Mouse (Mus musculus) lung, postnatal 0 days (tissue): ENCODE results near the gene Chp2. TPM values are rescaled to one million over a fixed set of nuclear protein-coding genes. Genes with fewer than 3 reads are reported as not detected.

ENCODE experiments used
- ATAC-seq: fragments of 200-750 bp; cut with Nextera tagmentation; 2 replicates; pipeline ENCODE4 v1.8.0; 2017; ENCODE audit warnings: moderate library complexity
- DNase-seq: peaks from one replicate; pipeline ENCODE4 v3.0.0-alpha.2; 2016; ENCODE audit warnings: low spot score
- H3K27ac ChIP-seq: fragments of 300-500 bp; sonication (generic); 2 replicates; pipeline ENCODE4 v1.5.1; 2014; ENCODE audit warnings: antibody characterized with exemption, mild to moderate bottlenecking, low read length, mixed read lengths
- H3K27me3 ChIP-seq: fragments of 300-500 bp; sonication (generic); replicated peaks from 2 replicates; pipeline ENCODE4 v1.6.1; 2014; ENCODE audit warnings: low read length, mixed read lengths; ENCODE audit not compliant: insufficient read depth
- H3K36me3 ChIP-seq: fragments of 300-500 bp; sonication (generic); 2 replicates; pipeline ENCODE4 v1.6.1; 2014; ENCODE audit warnings: low read length, mixed read lengths; ENCODE audit not compliant: insufficient read depth
- H3K4me1 ChIP-seq: fragments of 300-500 bp; sonication (generic); 2 replicates; pipeline ENCODE4 v1.6.1; 2014; ENCODE audit warnings: antibody characterized with exemption, low read depth, low read length, mixed read lengths; ENCODE audit not compliant: insufficient read depth
- H3K4me2 ChIP-seq: fragments of 300-500 bp; sonication (generic); replicated peaks from 2 replicates; pipeline ENCODE4 v1.6.1; 2014; ENCODE audit warnings: low read depth, mild to moderate bottlenecking, low read length, moderate library complexity, mixed read lengths
- H3K4me3 ChIP-seq: fragments of 300-500 bp; sonication (generic); 2 replicates; pipeline ENCODE4 v1.5.1; 2014; ENCODE audit warnings: low read depth, low read length
- H3K9ac ChIP-seq: fragments of 300-500 bp; sonication (generic); replicated peaks from 2 replicates; pipeline ENCODE4 v1.6.1; 2014; ENCODE audit warnings: low read depth, mild to moderate bottlenecking
- H3K9me3 ChIP-seq: fragments of 300-500 bp; sonication (generic); 2 replicates; pipeline ENCODE4 v1.6.1; 2016; ENCODE audit warnings: low read length, mixed read lengths
- CTCF ChIP-seq: IDR thresholded peaks from 2 replicates; pipeline ENCODE4 v1.5.1; 2016; ENCODE audit warnings: antibody characterized with exemption, mild to moderate bottlenecking
- EP300 ChIP-seq: IDR thresholded peaks from 2 replicates; pipeline ENCODE4 v1.6.1; 2016; ENCODE audit warnings: antibody characterized with exemption, mild to moderate bottlenecking, control low read depth
- WGBS: fragments of 180-500 bp; shearing (Covaris S2); extraction: QIAGEN DNeasy Blood & Tissue Kit; methylation state at CpG from one replicate; pipeline ENCODE4 v1.1.7; 2014; 5-methylcytosine and 5-hydroxymethylcytosine counted together
- polyA plus RNA-seq: library from polyadenylated mRNA; unstranded; fragments of >200 nt; fragmentation: Nextera tagmentation; extraction: Ambion mirVana; gene quantifications from 2 replicates; pipeline ENCODE4 v1.2.1, GENCODE M21; 2015

The Chp2 gene
- polyA plus RNA-seq, 1 experiment from 2014 or later: 2.0 TPM

GRCm38 (mm10) chr7:122189484-122189883 is 29.8 kb upstream of the Chp2 start:
- no peak overlapping the region for H3K4me3 ChIP-seq
- H3K27me3 ChIP-seq: no peaks in the 10 kb centered on the region
- H3K9ac ChIP-seq: no peak overlapping the region
- H3K36me3 ChIP-seq: no peaks in the 10 kb centered on the region
- 25% methylated on average over 7 of the region's 7 CpGs for WGBS
- ATAC-seq (no peak; the same call in 1 of the 2 replicates), DNase-seq (peak; percentile 56)
- no peaks in the 10 kb centered on the region for H3K9me3 ChIP-seq
- TF ChIP-seq EP300 (no peak), CTCF (peak; percentile 86)
- H3K27ac ChIP-seq: no peak overlapping the region
- no peaks in the 10 kb centered on the region for H3K4me1 ChIP-seq
- H3K4me2 ChIP-seq: no peak overlapping the region

- H3K9ac ChIP-seq: no peak overlapping the region
- H3K9me3 ChIP-seq: no peaks in the 10 kb centered on the region
- no peaks in the 10 kb centered on the region for H3K4me1 ChIP-seq
- no peak overlapping the region for H3K4me2 ChIP-seq
- H3K4me3 ChIP-seq: no peak overlapping the region
- H3K36me3 ChIP-seq: no peaks in the 10 kb centered on the region
- no peaks in the 10 kb centered on the region for H3K27me3 ChIP-seq
- no peak for DNase-seq
- H3K27ac ChIP-seq: no peak overlapping the region
- TF ChIP-seq CTCF (no peak), EP300 (no peak)
- 65% methylated on average over 10 of the region's 10 CpGs for WGBS
- ATAC-seq: no peak
Observed at GRCm38 (mm10) chr7:122191097-122191496, 28.2 kb upstream of the Chp2 start.

- ATAC-seq (no peak), DNase-seq (no peak)
- Histone ChIP-seq H3K9ac (no peak overlapping the region), H3K27me3 (no peaks in the 10 kb centered on the region), H3K27ac (no peak overlapping the region), H3K4me2 (no peak overlapping the region), H3K9me3 (no peaks in the 10 kb centered on the region), H3K4me3 (no peak overlapping the region), H3K4me1 (no peaks in the 10 kb centered on the region), H3K36me3 (no peaks in the 10 kb centered on the region)
- TF ChIP-seq CTCF (peak; percentile 26; the same call in 1 of the 2 replicates), EP300 (no peak)
Observed at GRCm38 (mm10) chr7:122193919-122194318, 25.4 kb upstream of the Chp2 start.

GRCm38 (mm10) chr7:122196771-122197170 is 22.5 kb upstream of the Chp2 start:
- no peak for ATAC-seq

GRCm38 (mm10) chr7:122197306-122197705 is 22.0 kb upstream of the Chp2 start:
- Histone ChIP-seq H3K4me2 (no peak overlapping the region), H3K9me3 (no peaks in the 10 kb centered on the region), H3K27me3 (no peaks in the 10 kb centered on the region), H3K4me1 (no peaks in the 10 kb centered on the region), H3K4me3 (no peak overlapping the region), H3K36me3 (no peaks in the 10 kb centered on the region), H3K9ac (no peak overlapping the region), H3K27ac (no peak overlapping the region)
- DNase-seq (peak; percentile 51), ATAC-seq (no peak)
- 30% methylated on average over 4 of the region's 4 CpGs for WGBS
- TF ChIP-seq CTCF (peak; percentile 81), EP300 (no peak)

More at GRCm38 (mm10) chr7:122196771-122197170, 22.5 kb upstream of the Chp2 start:
- Histone ChIP-seq H3K27ac (no peak overlapping the region), H3K9ac (no peak overlapping the region), H3K4me2 (no peak overlapping the region), H3K4me3 (no peak overlapping the region), H3K36me3 (no peaks in the 10 kb centered on the region), H3K4me1 (no peaks in the 10 kb centered on the region), H3K9me3 (no peaks in the 10 kb centered on the region), H3K27me3 (no peaks in the 10 kb centered on the region)
- WGBS: 68% methylated on average over 9 of the region's 9 CpGs
- TF ChIP-seq EP300: no peak
- no peak for TF ChIP-seq CTCF
- DNase-seq: no peak

- Histone ChIP-seq H3K27me3 (no peaks in the 10 kb centered on the region), H3K4me2 (no peak overlapping the region), H3K36me3 (no peaks in the 10 kb centered on the region), H3K9me3 (no peaks in the 10 kb centered on the region), H3K27ac (no peak overlapping the region), H3K9ac (no peak overlapping the region), H3K4me3 (no peak overlapping the region), H3K4me1 (no peaks in the 10 kb centered on the region)
- ATAC-seq (no peak; the same call in 1 of the 2 replicates), DNase-seq (peak; percentile 62)
- WGBS: 20% methylated on average over 5 of the region's 5 CpGs
- TF ChIP-seq EP300 (no peak), CTCF (peak; percentile 79)
Observed at GRCm38 (mm10) chr7:122199296-122199695, 20.0 kb upstream of the Chp2 start.

- WGBS: 20% methylated on average over 2 of the region's 2 CpGs
- Histone ChIP-seq H3K36me3 (no peaks in the 10 kb centered on the region), H3K4me1 (no peaks in the 10 kb centered on the region), H3K27ac (no peak overlapping the region), H3K9me3 (no peaks in the 10 kb centered on the region), H3K9ac (no peak overlapping the region), H3K27me3 (no peaks in the 10 kb centered on the region), H3K4me3 (no peak overlapping the region), H3K4me2 (no peak overlapping the region)
- DNase-seq (peak; percentile 12), ATAC-seq (no peak)
- TF ChIP-seq CTCF (no peak), EP300 (no peak)
Observed at GRCm38 (mm10) chr7:122203936-122204335, 15.4 kb upstream of the Chp2 start.
